Mouse (Mus musculus): ENCODE results near the gene Zfp207. TPM values are rescaled to one million over a fixed set of nuclear protein-coding genes. Genes with fewer than 3 reads are reported as not detected.

Zfp207 gene
- 64.0 and 67.3 TPM in 2 replicates for polyA plus RNA-seq (2012; rRNA removed)

DNA sequence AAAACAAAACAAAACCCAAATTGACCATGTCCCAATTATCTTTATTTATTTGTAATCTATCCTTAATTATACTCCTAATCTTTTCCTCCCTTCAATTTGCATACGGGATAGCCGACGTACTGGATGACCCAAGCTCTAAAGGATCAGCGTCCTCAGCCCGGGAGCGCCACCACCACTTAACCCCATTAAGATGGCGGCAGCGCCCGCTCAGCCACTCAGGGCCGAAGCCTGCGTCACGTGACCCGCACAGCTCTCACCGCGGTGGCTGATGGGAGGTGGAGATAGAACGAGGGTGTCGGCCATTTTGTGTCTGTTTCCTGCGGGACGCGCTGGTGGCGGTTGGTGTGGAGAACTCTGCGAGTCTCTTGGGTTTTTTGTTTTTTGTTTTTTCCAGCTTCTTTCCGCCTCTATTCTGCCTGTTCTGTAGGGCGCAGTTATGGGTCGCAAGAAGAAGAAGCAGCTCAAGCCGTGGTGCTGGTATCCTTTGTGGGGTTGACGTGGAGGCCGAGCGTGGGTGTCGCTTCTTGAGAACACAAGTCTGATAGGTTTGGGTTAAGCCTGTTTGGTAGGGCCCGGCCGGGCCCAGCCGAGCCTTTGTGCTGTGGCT, at the start of gene Zfp207:
Gene Zfp207 (plus strand): TSS at position 261 of the 607 bp plus-strand sequence.
- H3K27ac ChIP-seq (ENCODE audit: insufficient read depth, low read length), result peak within 1 kb of the TSS; percentile 96
- under 1% methylated on average over 33 of the region's 33 CpGs for WGBS
- peak; percentile 91 to 99 for DNase-seq (ENCODE audit: low read depth in 1 of 2, low spot score in 2 of 2)
- H3K36me3 ChIP-seq (ENCODE audit: control insufficient read depth, insufficient read depth, low read length), result peaks cover 12% of the 10 kb centered on the region
- H3K4me3 ChIP-seq (ENCODE audit: extremely low read depth, insufficient read depth, insufficient read length), result peak within 1 kb of the TSS; percentile 94
- H3K27me3 ChIP-seq (ENCODE audit: control insufficient read depth, insufficient read depth, low read length), result no peaks in the 10 kb centered on the region
- TF ChIP-seq POLR2A (IDR thresholded peaks at IDR 0.05; ENCODE audit: low read depth, low read length), result peak; percentile 89
- no peak for TF ChIP-seq CTCF (IDR thresholded peaks at IDR 0.05; ENCODE audit: extremely low read depth, insufficient read depth, insufficient read length, insufficient replicate concordance)
- H3K4me1 ChIP-seq (ENCODE audit: control insufficient read depth, insufficient read depth, insufficient read length), result peaks cover 2% of the 10 kb centered on the region; the same call in 1 of the 2 replicates

DNA sequence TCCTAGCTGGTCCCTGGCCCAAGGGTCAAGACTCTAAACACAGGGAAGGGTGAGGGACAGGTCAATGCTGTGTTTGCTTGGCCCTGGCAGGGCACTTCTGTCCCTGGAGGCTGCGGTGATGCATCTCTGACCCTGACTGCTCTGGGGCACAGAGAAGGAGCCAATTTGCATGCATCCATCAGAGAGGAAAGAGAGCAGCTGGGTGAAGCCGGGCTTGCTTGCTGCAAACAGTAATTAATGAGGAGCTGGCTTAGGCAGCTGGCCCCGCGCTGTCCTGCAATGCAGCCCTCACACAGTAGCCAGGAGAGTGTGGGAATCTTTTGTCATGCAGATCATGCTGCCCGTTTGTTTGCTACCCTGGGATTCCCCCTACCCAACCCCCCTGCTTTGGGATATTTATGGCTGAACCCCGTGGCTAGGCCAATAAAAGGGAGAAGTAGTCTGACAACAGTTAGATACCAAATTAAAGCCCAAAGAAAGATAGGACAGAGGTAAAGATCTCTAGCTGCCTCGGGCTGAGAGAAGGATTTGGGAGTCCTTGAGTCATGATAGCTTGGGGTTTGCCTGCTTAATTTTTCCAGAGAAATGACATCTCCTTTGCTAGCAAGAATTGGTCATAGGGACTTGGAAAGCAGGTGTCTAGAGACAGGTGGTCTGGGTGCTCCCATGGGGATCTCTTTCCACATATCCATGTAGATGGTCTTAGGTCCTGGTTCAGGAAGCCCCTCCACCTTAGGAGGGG, 47.3 kb upstream of the Zfp207 start:
- 35% methylated on average over 7 of the region's 7 CpGs for whole genome bisulfite sequencing
- Histone ChIP-seq H3K27ac (ENCODE audit: insufficient read depth, low read length) (no peak overlapping the region), H3K4me3 (ENCODE audit: extremely low read depth, insufficient read depth, insufficient read length) (no peak overlapping the region), H3K27me3 (ENCODE audit: control insufficient read depth, insufficient read depth, low read length) (no peaks in the 10 kb centered on the region), H3K36me3 (ENCODE audit: control insufficient read depth, insufficient read depth, low read length) (no peaks in the 10 kb centered on the region), H3K4me1 (ENCODE audit: control insufficient read depth, insufficient read depth, insufficient read length) (no peaks in the 10 kb centered on the region)
- no peak for DNase-seq (ENCODE audit: low read depth in 1 of 2, low spot score in 2 of 2)
- TF ChIP-seq CTCF (IDR thresholded peaks at IDR 0.05; ENCODE audit: extremely low read depth, insufficient read depth, insufficient read length, insufficient replicate concordance) (no peak), POLR2A (IDR thresholded peaks at IDR 0.05; ENCODE audit: low read depth, low read length) (no peak)

DNA sequence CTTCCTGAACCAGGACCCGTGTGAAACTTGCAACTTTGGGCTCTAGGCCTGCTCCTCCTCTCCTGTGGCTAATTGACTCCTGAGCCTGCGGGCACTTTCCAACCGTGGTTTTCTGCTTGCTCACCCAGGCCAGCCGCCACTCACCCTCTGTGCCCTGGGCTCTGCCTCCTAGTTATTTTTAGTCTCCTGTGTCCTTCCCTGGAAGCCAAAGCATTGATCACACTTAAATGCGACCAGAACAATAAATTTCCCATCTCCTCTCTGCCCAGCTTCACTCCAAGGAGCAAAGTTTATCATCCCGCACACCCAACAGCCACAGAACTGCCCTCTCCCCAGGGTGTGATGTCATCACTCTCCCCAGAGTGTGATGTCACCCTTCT, 46.7 kb upstream of the Zfp207 start:
- no peak for TF ChIP-seq POLR2A (IDR thresholded peaks at IDR 0.05; ENCODE audit: low read depth, low read length)
- no peak for TF ChIP-seq CTCF (IDR thresholded peaks at IDR 0.05; ENCODE audit: extremely low read depth, insufficient read depth, insufficient read length, insufficient replicate concordance)
- DNase-seq (ENCODE audit: low read depth in 1 of 2, low spot score in 2 of 2), result no peak
- Histone ChIP-seq H3K4me3 (ENCODE audit: extremely low read depth, insufficient read depth, insufficient read length) (no peak overlapping the region), H3K36me3 (ENCODE audit: control insufficient read depth, insufficient read depth, low read length) (no peaks in the 10 kb centered on the region), H3K4me1 (ENCODE audit: control insufficient read depth, insufficient read depth, insufficient read length) (no peaks in the 10 kb centered on the region), H3K27ac (ENCODE audit: insufficient read depth, low read length) (no peak overlapping the region), H3K27me3 (ENCODE audit: control insufficient read depth, insufficient read depth, low read length) (no peaks in the 10 kb centered on the region)
- 36% methylated on average over 6 of the region's 6 CpGs for WGBS

DNA sequence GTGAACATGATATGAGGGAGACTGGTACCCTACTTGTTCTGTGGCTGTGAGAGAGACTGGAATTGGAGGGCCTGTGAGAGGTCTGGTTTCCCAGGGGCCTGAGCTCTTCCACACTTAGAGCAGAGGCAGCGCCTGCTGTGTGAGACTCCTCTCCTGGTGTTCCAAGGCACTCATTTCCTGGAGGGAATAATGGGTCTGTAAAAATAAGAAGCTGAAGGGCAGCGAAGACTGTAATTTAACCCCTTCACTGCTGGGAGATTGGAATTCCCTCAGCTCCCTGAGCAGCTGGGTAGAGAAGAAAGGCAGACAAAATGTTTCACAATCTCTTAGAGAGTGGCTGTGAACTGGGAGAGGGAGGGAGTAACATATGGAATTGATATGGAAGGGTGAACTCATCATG, 40.6 kb upstream of the Zfp207 start:
- H3K4me1 ChIP-seq (ENCODE audit: control insufficient read depth, insufficient read depth, insufficient read length), result no peaks in the 10 kb centered on the region
- WGBS, result 84% methylated on average over 2 of the region's 2 CpGs
- DNase-seq (ENCODE audit: low read depth in 1 of 2, low spot score in 2 of 2), result no peak
- no peak for TF ChIP-seq POLR2A (IDR thresholded peaks at IDR 0.05; ENCODE audit: low read depth, low read length)
- TF ChIP-seq CTCF (IDR thresholded peaks at IDR 0.05; ENCODE audit: extremely low read depth, insufficient read depth, insufficient read length, insufficient replicate concordance), result no peak
- H3K27ac ChIP-seq (ENCODE audit: insufficient read depth, low read length), result no peak overlapping the region
- no peak overlapping the region for H3K4me3 ChIP-seq (ENCODE audit: extremely low read depth, insufficient read depth, insufficient read length)
- H3K27me3 ChIP-seq (ENCODE audit: control insufficient read depth, insufficient read depth, low read length), result no peaks in the 10 kb centered on the region
- no peaks in the 10 kb centered on the region for H3K36me3 ChIP-seq (ENCODE audit: control insufficient read depth, insufficient read depth, low read length)

DNA sequence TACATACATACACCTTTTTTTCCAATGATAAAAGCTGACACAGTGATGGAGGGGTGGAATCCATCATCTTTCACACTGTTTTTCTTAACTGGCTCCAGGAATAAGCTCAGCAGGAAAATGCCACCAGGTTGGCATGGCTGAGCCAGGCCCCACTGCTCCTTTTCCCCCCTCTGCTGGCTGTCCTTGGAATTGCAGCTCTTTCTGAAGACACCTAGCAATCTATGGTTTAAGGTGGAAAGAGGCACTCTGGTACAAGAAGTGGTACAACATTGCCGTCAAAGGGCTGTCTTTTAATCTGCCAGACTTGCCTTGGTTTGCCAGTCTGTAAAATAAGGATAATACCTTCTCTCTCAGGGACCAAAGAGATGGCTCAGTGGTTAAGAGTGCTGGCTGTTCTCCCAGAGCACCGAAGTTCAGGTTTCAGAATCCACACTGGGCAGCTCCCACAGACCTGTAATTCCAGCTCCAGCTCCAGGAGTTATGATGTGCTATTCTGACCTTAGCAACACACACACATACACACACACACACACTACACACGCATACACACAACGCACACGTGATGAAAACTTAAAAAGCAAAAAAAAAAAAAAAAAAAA, 31.1 kb upstream of the Zfp207 start:
- peak; percentile 41 to 78 for DNase-seq (ENCODE audit: low read depth in 1 of 2, low spot score in 2 of 2)
- TF ChIP-seq POLR2A (IDR thresholded peaks at IDR 0.05; ENCODE audit: low read depth, low read length), result no peak
- peak; percentile 81 for TF ChIP-seq CTCF (IDR thresholded peaks at IDR 0.05; ENCODE audit: extremely low read depth, insufficient read depth, insufficient read length, insufficient replicate concordance)
- Histone ChIP-seq H3K27me3 (ENCODE audit: control insufficient read depth, insufficient read depth, low read length) (0 out of 2 replicates have a peak, but pooled peaks cover 2% of the 10 kb centered on the region), H3K4me3 (ENCODE audit: extremely low read depth, insufficient read depth, insufficient read length) (no peak overlapping the region), H3K27ac (ENCODE audit: insufficient read depth, low read length) (no peak overlapping the region), H3K36me3 (ENCODE audit: control insufficient read depth, insufficient read depth, low read length) (no peaks in the 10 kb centered on the region), H3K4me1 (ENCODE audit: control insufficient read depth, insufficient read depth, insufficient read length) (no peaks in the 10 kb centered on the region)
- WGBS, result 63% methylated on average over 5 of the region's 5 CpGs

DNA sequence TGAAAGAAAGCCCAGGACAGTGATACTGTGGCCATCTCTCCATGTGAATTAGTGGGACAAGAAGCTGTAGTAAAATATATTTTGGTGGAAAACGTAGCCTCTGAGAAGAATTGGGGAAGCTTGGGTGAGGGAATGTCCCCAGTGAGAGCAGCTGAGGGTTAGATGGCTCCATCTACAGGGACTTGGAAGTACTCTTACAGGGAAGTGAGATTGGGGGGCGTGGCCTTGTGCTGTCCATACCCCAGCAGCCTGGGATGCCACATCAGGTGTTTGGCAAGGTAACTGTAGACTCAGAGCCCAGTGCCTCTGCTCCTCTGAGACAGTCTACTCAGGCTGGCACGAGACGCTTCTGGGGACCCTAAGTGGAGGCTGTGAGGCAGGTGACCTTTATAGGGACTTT, 28.2 kb upstream of the Zfp207 start:
- no peak overlapping the region for H3K4me3 ChIP-seq (ENCODE audit: extremely low read depth, insufficient read depth, insufficient read length)
- H3K4me1 ChIP-seq (ENCODE audit: control insufficient read depth, insufficient read depth, insufficient read length), result no peaks in the 10 kb centered on the region
- peak in 1 of 2 experiments; percentile 7 for DNase-seq (ENCODE audit: low read depth in 1 of 2, low spot score in 2 of 2)
- no peak overlapping the region for H3K27ac ChIP-seq (ENCODE audit: insufficient read depth, low read length)
- 58% methylated on average over 4 of the region's 4 CpGs for WGBS
- no peak for TF ChIP-seq POLR2A (IDR thresholded peaks at IDR 0.05; ENCODE audit: low read depth, low read length)
- TF ChIP-seq CTCF (IDR thresholded peaks at IDR 0.05; ENCODE audit: extremely low read depth, insufficient read depth, insufficient read length, insufficient replicate concordance), result no peak
- 0 out of 2 replicates have a peak, but pooled peaks cover 2% of the 10 kb centered on the region for H3K27me3 ChIP-seq (ENCODE audit: control insufficient read depth, insufficient read depth, low read length)
- H3K36me3 ChIP-seq (ENCODE audit: control insufficient read depth, insufficient read depth, low read length), result no peaks in the 10 kb centered on the region

Data from spleen, adult 2 months (tissue).